In genomic region chr5:115568681-115569080, GRCm38 (mm10) we compare ENCODE assay signal across 12 mouse cellular contexts. TPM values are rescaled to one million over a fixed set of nuclear protein-coding genes. Genes with fewer than 3 reads are reported as not detected.
DNase-seq lines count a peak whose midpoint lies in the region; ATAC-seq and TF ChIP-seq lines count a peak whose summit lies in the region.
"Had no signal": no experiment of that assay in that cellular context is flagged by ENCODE, and none has a peak within 500 bp of the region (broad histone marks: within the 10 kb centered on the region; RNA-seq: fewer than 3 reads in every experiment).

No protein-coding gene starts in this region.

- 57% methylated on average over 10 of the region's 10 CpGs for WGBS in heart, embryonic 13.5 days
- WGBS in heart, adult 2 months = 46% methylated on average over 10 of the region's 10 CpGs
- 29% methylated on average over 10 of the region's 10 CpGs for WGBS in intestine, postnatal 0 days
- 66% methylated on average over 10 of the region's 10 CpGs for WGBS in liver, embryonic 11.5 days

- TF ChIP-seq POLR2A in heart, adult 2 months (IDR thresholded peaks at IDR 0.05; ENCODE audit: insufficient read depth, low read depth, low read length) = no peak

- peak overlapping the region; percentile 40; the same call in 1 of the 2 replicates for H3K9ac ChIP-seq in heart, embryonic 13.5 days
- H3K9ac ChIP-seq in heart, adult 2 months (ENCODE audit: low read depth, low read length) = no peak overlapping the region; the same call in 1 of the 2 replicates
- peak overlapping the region; percentile 23; the same call in 1 of the 2 replicates for H3K9ac ChIP-seq in ES-E14 (ENCODE audit: insufficient read depth, low read depth, low read length, poor library complexity, severe bottlenecking)
- no peak overlapping the region for H3K9ac ChIP-seq in intestine, postnatal 0 days (ENCODE audit: low read depth, low read length)
- no peak overlapping the region for H3K9ac ChIP-seq in liver, embryonic 11.5 days (ENCODE audit: low read depth, low read length)

- no peaks in the 10 kb centered on the region for H3K27me3 ChIP-seq in heart, embryonic 13.5 days (replicated peaks)
- no peaks in the 10 kb centered on the region for H3K27me3 ChIP-seq in heart, adult 2 months (ENCODE audit: control insufficient read depth, insufficient read depth, low read length)
- H3K27me3 ChIP-seq in intestine, postnatal 0 days (replicated peaks; ENCODE audit: control insufficient read depth, insufficient read depth, low read length) = no peaks in the 10 kb centered on the region
- no peaks in the 10 kb centered on the region for H3K27me3 ChIP-seq in liver, embryonic 11.5 days (replicated peaks; ENCODE audit: control insufficient read depth, insufficient read depth, low read length)
- H3K27me3 ChIP-seq: CH12.LX had no signal

- H3K4me3 ChIP-seq in heart, embryonic 13.5 days = no peak overlapping the region
- no peak overlapping the region for H3K4me3 ChIP-seq in heart, adult 2 months
- no peak overlapping the region for H3K4me3 ChIP-seq in ES-E14 (ENCODE audit: insufficient read depth in 1 of 2, low read depth in 1 of 2, low read length in 2 of 2, poor library complexity in 1 of 2, severe bottlenecking in 1 of 2)
- no peak overlapping the region for H3K4me3 ChIP-seq in intestine, postnatal 0 days (ENCODE audit: low read depth, low read length)
- H3K4me3 ChIP-seq in liver, embryonic 11.5 days (ENCODE audit: low read depth, low read length) = no peak overlapping the region

- in situ Hi-C loops in ES-E14 (cut with MboI; ENCODE audit: low sequenced_read_pairs in 2 of 2, unreplicated experiment in 2 of 2) = no loop called here

- peaks cover 71% of the 10 kb centered on the region for H3K4me1 ChIP-seq in heart, embryonic 13.5 days
- H3K4me1 ChIP-seq in heart, adult 2 months (ENCODE audit: control insufficient read depth, insufficient read depth, low read length) = peaks cover 11% of the 10 kb centered on the region
- peaks cover 0 to 8% of the 10 kb centered on the region in 2 experiments; a peak in 2 of 4 replicates for H3K4me1 ChIP-seq in ES-E14 (ENCODE audit: control insufficient read depth in 2 of 2, insufficient read depth in 2 of 2, low read length in 2 of 2, poor library complexity in 1 of 2)
- peaks cover 6% of the 10 kb centered on the region; the same call in 1 of the 2 replicates for H3K4me1 ChIP-seq in intestine, postnatal 0 days (replicated peaks; ENCODE audit: control insufficient read depth, insufficient read depth, low read length)
- H3K4me1 ChIP-seq in liver, embryonic 11.5 days (replicated peaks; ENCODE audit: control insufficient read depth, insufficient read depth, low read length) = peaks cover 15% of the 10 kb centered on the region

- no peak for DNase-seq in heart, adult 2 months
- DNase-seq in ES-E14 (ENCODE audit: low read depth, low spot score) = no peak
- DNase-seq in liver, embryonic 11.5 days (ENCODE audit: low spot score) = no peak
- no peak for DNase-seq in gastrocnemius, postnatal 10 days
- DNase-seq in retina, embryonic 14.5 days (ENCODE audit: low spot score) = no peak
- DNase-seq: lung, adult 18-20 months; thymus, postnatal 14 days had no signal

- no peaks in the 10 kb centered on the region for H3K9me3 ChIP-seq in heart, embryonic 13.5 days
- H3K9me3 ChIP-seq in ES-E14 (ENCODE audit: control insufficient read depth, insufficient read depth, low read depth, low read length) = no peaks in the 10 kb centered on the region
- H3K9me3 ChIP-seq in intestine, postnatal 0 days (ENCODE audit: control insufficient read depth) = no peaks in the 10 kb centered on the region
- H3K9me3 ChIP-seq in liver, embryonic 11.5 days (ENCODE audit: control insufficient read depth, low read length) = no peaks in the 10 kb centered on the region

- H3K27ac ChIP-seq in heart, embryonic 13.5 days (replicated peaks) = peak overlapping the region; percentile 39
- no peak overlapping the region for H3K27ac ChIP-seq in heart, adult 2 months
- H3K27ac ChIP-seq in ES-E14 (ENCODE audit: insufficient read depth, low read depth, low read length, poor library complexity, severe bottlenecking) = no peak overlapping the region
- peak overlapping the region; percentile 2 for H3K27ac ChIP-seq in intestine, postnatal 0 days (ENCODE audit: low read depth, low read length)
- H3K27ac ChIP-seq in liver, embryonic 11.5 days (ENCODE audit: low read depth, low read length) = peak overlapping the region; percentile 65

- TF ChIP-seq CTCF in heart, adult 2 months (IDR thresholded peaks at IDR 0.05) = no peak
- no peak for TF ChIP-seq CTCF in intestine, postnatal 0 days (IDR thresholded peaks at IDR 0.05; ENCODE audit: low read depth)

- H3K36me3 ChIP-seq in heart, embryonic 13.5 days = peaks cover 35% of the 10 kb centered on the region
- peaks cover 6% of the 10 kb centered on the region for H3K36me3 ChIP-seq in heart, adult 2 months (ENCODE audit: control insufficient read depth, insufficient read depth, low read length)
- peaks cover 11% of the 10 kb centered on the region for H3K36me3 ChIP-seq in ES-E14 (ENCODE audit: control insufficient read depth, insufficient read depth, low read length, poor library complexity, severe bottlenecking)
- H3K36me3 ChIP-seq in intestine, postnatal 0 days (ENCODE audit: control insufficient read depth, insufficient read depth) = peaks cover 29% of the 10 kb centered on the region
- peaks cover 18% of the 10 kb centered on the region for H3K36me3 ChIP-seq in liver, embryonic 11.5 days (ENCODE audit: control insufficient read depth, insufficient read depth, low read length)

- H3K79me2 ChIP-seq in heart, adult 2 months (replicated peaks; ENCODE audit: control insufficient read depth, insufficient read depth, low read length) = peaks cover 4% of the 10 kb centered on the region

- no peak overlapping the region for H3K4me2 ChIP-seq in heart, embryonic 13.5 days
- 0 out of 2 replicates have a peak overlapping the region, but pooled peaks have one; percentile 9 for H3K4me2 ChIP-seq in intestine, postnatal 0 days (replicated peaks; ENCODE audit: low read depth)
- 0 out of 2 replicates have a peak overlapping the region, but pooled peaks have one; percentile 13 for H3K4me2 ChIP-seq in liver, embryonic 11.5 days

- ATAC-seq in heart, embryonic 13.5 days (ENCODE audit: extremely low read depth, insufficient number of reproducible peaks, low FRiP score, low TSS enrichment) = no peak
- peak; percentile 42; the same call in 1 of the 2 replicates for ATAC-seq in intestine, postnatal 0 days
- ATAC-seq in liver, embryonic 11.5 days (replicated peaks; ENCODE audit: low FRiP score) = no peak
- ATAC-seq in erythroblast, adult 5-6 weeks (replicated peaks; ENCODE audit: low FRiP score, poor library complexity, severe bottlenecking) = no peak
- ATAC-seq: inflammation-experienced regulatory T-cells, adult 6 months had no signal

- no peak for TF ChIP-seq EP300 in heart, adult 2 months (IDR thresholded peaks at IDR 0.05; ENCODE audit: insufficient read depth, low read depth, low read length)

- intact Hi-C loops in heart, adult 2 months (cut with DNase I) = loop anchor here (5.0 kb wide), 1 partner anchor 64 kb away; the partner anchor contains the start of gene Rab35

TF ChIP-seq in ES-E14, 5 proteins besides CTCF, POLR2A, EP300 and RAD21:
- TF ChIP-seq ZNF384 (IDR thresholded peaks at IDR 0.05; ENCODE audit: low read depth, low read length) (no peak), CHD2 (IDR thresholded peaks at IDR 0.05; ENCODE audit: low read depth, low read length) (no peak), MAFK (IDR thresholded peaks at IDR 0.05; ENCODE audit: insufficient read depth, low read depth, low read length) (no peak), ZC3H11A (IDR thresholded peaks at IDR 0.05; ENCODE audit: borderline replicate concordance, low read depth, low read length) (no peak), HCFC1 (IDR thresholded peaks at IDR 0.05; ENCODE audit: borderline replicate concordance, insufficient read depth, low read length) (no peak)
TF ChIP-seq in ES-E14: peak in this region for 0.

RNA-seq across cellular contexts. Expression of gene Gcn1l1, which starts 3.6 kb away (rescaled TPM):
- polyA plus RNA-seq in heart, embryonic 13.5 days (2015; fragmentation: Nextera tagmentation; extraction: Ambion mirVana) = 24.6 and 26.7 TPM in 2 replicates
- 10 to 100 TPM; 34.2 to 40.1 TPM for total RNA-seq in heart, adult 2 months (2021)
- polyA plus RNA-seq in heart, adult 2 months (2012; rRNA removed) = 21.5 and 34.6 TPM in 2 replicates
- 112 and 163 TPM in 2 replicates for total RNA-seq in ES-E14 (2012; rRNA removed)
- 9.3 and 9.6 TPM in 2 replicates for polyA plus RNA-seq in intestine, postnatal 0 days (2015; fragmentation: Nextera tagmentation; extraction: Ambion mirVana)
- 51.0 and 55.6 TPM in 2 replicates for polyA plus RNA-seq in liver, embryonic 11.5 days (2014; fragmentation: Nextera tagmentation; extraction: Ambion mirVana)
- 10 to 100 TPM; 33.4 to 41.7 TPM for total RNA-seq in gastrocnemius, postnatal 10 days (2021)
- 9.4 and 10.9 TPM in 2 replicates for total RNA-seq in erythroblast, adult 5-6 weeks (2015; ENCODE audit: low replicate concordance)
- total RNA-seq in erythroblast, adult 5-6 weeks (2017; ENCODE audit: low replicate concordance) = 14.2 and 21.3 TPM in 2 replicates

RNA-seq across cellular contexts. Expression of gene Rplp0, which starts 9.4 kb away (rescaled TPM):
- 1,009 and 1,125 TPM in 2 replicates for polyA plus RNA-seq in heart, embryonic 13.5 days (2015; fragmentation: Nextera tagmentation; extraction: Ambion mirVana)
- total RNA-seq in heart, adult 2 months (2021) = 100 to 1,000 TPM; 587 to 705 TPM
- polyA plus RNA-seq in heart, adult 2 months (2012; rRNA removed) = 1,240 and 1,274 TPM in 2 replicates
- total RNA-seq in ES-E14 (2012; rRNA removed) = 2,284 and 2,327 TPM in 2 replicates
- polyA plus RNA-seq in intestine, postnatal 0 days (2015; fragmentation: Nextera tagmentation; extraction: Ambion mirVana) = 832 and 868 TPM in 2 replicates
- 2,436 and 2,466 TPM in 2 replicates for polyA plus RNA-seq in liver, embryonic 11.5 days (2014; fragmentation: Nextera tagmentation; extraction: Ambion mirVana)
- total RNA-seq in gastrocnemius, postnatal 10 days (2021) = 100 to 1,000 TPM; 938 to 959 TPM
- total RNA-seq in erythroblast, adult 5-6 weeks (2015; ENCODE audit: low replicate concordance) = 681 and 822 TPM in 2 replicates
- 339 and 478 TPM in 2 replicates for total RNA-seq in erythroblast, adult 5-6 weeks (2017; ENCODE audit: low replicate concordance)

Comparison
In these comparisons a context has a peak if more than half of its experiments do, and no peak if none do; other contexts are left out.
1. H3K27ac ChIP-seq: peak in heart, embryonic 13.5 days (single experiment), intestine, postnatal 0 days (single experiment) and liver, embryonic 11.5 days (single experiment); none in heart, adult 2 months (single experiment) and ES-E14 (single experiment).
2. H3K9ac ChIP-seq: peak in heart, embryonic 13.5 days (single experiment) and ES-E14 (single experiment); none in heart, adult 2 months (single experiment), intestine, postnatal 0 days (single experiment) and liver, embryonic 11.5 days (single experiment).